Mouse (Mus musculus): ENCODE measurements around the gene Arl8b. TPM values are rescaled to one million over a fixed set of nuclear protein-coding genes. Genes with fewer than 3 reads are reported as not detected.

Gene Arl8b
- polyA plus RNA-seq, 1 experiment from 2014 or later, result 83.5 TPM

DNA sequence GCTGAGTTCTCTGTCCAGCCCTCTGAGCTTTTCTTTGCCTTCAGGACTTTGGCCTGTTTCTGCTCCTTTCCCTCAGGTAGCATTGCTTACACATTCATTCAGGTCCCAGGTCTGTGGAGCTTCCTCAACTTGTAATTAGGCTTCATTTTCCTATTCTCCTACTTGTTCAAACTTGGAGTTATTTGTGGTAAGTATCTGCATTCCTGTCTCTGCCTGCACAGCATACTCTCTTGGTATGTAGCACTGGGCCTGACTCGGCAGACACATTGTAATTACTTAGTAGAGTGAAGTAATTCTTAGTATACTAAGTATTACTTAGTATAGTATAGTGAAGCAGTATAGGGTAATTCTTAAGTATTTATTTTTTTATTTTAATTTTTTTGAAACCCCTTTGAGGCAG, 13.0 kb downstream of the Arl8b start:
- Histone ChIP-seq H3K4me3 (replicated peaks) (no peak overlapping the region), H3K36me3 (no peaks in the 10 kb centered on the region), H3K9me3 (no peaks in the 10 kb centered on the region), H3K4me1 (replicated peaks) (peaks cover 10% of the 10 kb centered on the region), H3K9ac (replicated peaks) (no peak overlapping the region), H3K27me3 (no peaks in the 10 kb centered on the region), H3K4me2 (replicated peaks) (no peak overlapping the region), H3K27ac (no peak overlapping the region)
- no peak for ATAC-seq
- WGBS, result 87% methylated on average over 1 of the region's 1 CpGs

DNA sequence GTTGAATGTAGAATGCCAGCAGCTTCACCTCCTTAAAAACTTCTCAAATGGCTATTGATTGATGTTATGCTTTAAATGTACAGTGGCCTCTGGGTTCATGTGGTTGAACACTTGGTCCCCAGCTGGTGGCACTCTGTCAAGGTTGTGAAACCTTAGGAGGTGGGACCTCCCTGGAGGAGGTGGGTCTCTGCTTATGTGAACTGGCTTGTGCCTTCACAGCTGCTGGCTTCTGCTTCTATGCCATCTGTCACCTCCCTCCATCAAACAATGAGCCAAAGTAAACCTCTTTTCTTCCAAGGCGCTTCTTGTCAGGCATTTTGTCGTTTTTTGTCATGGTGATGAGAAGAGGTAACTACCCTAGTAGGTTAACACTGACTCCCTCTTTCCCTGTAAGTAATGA, 13.8 kb downstream of the Arl8b start:
- no peaks in the 10 kb centered on the region for H3K9me3 ChIP-seq
- WGBS, result 37% methylated on average over 2 of the region's 2 CpGs
- no peak overlapping the region for H3K27ac ChIP-seq
- no peak overlapping the region for H3K9ac ChIP-seq (replicated peaks)
- no peak for ATAC-seq
- H3K4me2 ChIP-seq (replicated peaks), result no peak overlapping the region
- no peaks in the 10 kb centered on the region for H3K36me3 ChIP-seq
- no peak overlapping the region for H3K4me3 ChIP-seq (replicated peaks)
- peaks cover 10% of the 10 kb centered on the region for H3K4me1 ChIP-seq (replicated peaks)
- no peaks in the 10 kb centered on the region for H3K27me3 ChIP-seq

DNA sequence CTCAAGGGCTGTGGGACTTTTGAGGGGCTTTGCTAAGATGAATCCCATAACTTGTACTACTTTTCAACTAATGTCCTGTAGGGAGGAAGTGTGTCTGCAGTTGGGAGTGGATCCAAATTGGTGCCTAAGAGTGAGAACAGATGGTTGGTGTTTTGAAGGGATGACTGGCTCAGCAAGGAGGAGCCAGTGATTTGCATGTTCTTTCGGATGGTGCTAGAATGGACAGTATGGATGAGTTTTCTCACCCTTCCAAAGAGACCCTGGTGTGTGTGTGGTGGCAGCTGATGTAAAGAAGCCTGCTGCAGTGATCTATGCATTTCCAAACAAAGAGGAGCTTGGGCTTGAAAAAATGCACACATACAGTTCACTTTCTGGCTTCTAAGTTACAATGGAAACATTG, 22.3 kb downstream of the Arl8b start:
- H3K9me3 ChIP-seq, result no peaks in the 10 kb centered on the region
- H3K4me2 ChIP-seq (replicated peaks), result no peak overlapping the region
- no peak overlapping the region for H3K9ac ChIP-seq (replicated peaks)
- peaks cover 6% of the 10 kb centered on the region; the same call in 1 of the 2 replicates for H3K4me1 ChIP-seq (replicated peaks)
- H3K36me3 ChIP-seq, result no peaks in the 10 kb centered on the region
- 41% methylated on average over 1 of the region's 1 CpGs for WGBS
- H3K27ac ChIP-seq, result no peak overlapping the region
- H3K27me3 ChIP-seq, result no peaks in the 10 kb centered on the region
- no peak overlapping the region for H3K4me3 ChIP-seq (replicated peaks)
- no peak for ATAC-seq

DNA sequence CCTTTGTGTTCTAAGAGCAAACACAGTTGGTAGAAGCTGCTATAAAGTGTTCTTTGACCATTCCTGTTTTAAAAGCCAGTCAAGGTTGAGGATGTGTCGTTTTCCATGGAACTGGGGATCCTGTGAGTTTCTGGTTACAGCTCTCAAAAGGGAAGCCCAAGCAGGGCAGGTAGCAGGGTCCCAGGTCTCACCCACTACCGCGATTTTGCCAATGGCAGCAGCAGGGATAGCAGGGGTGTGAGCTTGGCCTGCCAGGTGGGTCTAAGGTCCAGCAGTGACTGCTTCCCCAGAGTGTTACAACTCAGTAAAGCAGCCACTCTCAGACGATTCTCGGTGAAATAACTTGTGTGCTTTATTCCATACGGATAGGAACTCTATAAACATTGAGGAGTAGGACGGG, 23.0 kb downstream of the Arl8b start:
- Histone ChIP-seq H3K27me3 (no peaks in the 10 kb centered on the region), H3K4me2 (replicated peaks) (no peak overlapping the region), H3K27ac (no peak overlapping the region), H3K4me1 (replicated peaks) (peaks cover 6% of the 10 kb centered on the region; the same call in 1 of the 2 replicates), H3K9me3 (no peaks in the 10 kb centered on the region), H3K4me3 (replicated peaks) (no peak overlapping the region), H3K36me3 (no peaks in the 10 kb centered on the region), H3K9ac (replicated peaks) (no peak overlapping the region)
- no peak for ATAC-seq
- WGBS, result 91% methylated on average over 7 of the region's 7 CpGs

DNA sequence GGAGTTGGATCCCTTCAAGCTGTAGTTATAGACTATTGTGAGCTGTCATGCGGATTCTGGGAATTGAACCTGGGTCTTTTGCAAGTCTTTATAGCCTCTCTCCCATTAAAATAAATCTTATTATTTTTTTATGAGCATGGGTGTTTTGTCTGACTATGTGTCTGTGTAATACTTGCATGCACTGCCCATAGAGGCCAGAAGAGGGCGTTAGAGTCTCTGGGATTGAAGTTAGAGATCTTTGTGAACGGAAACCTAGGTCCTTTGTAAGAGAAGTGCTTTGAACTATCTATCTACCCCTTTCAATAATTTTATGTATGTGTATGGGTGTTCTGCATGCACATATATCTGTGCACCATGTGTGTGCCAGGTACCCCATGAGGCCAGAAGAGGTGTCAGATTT, 24.5 kb downstream of the Arl8b start:
- Histone ChIP-seq H3K4me3 (replicated peaks) (no peak overlapping the region), H3K36me3 (no peaks in the 10 kb centered on the region), H3K27me3 (no peaks in the 10 kb centered on the region), H3K9me3 (no peaks in the 10 kb centered on the region), H3K27ac (no peak overlapping the region), H3K9ac (replicated peaks) (no peak overlapping the region), H3K4me2 (replicated peaks) (no peak overlapping the region), H3K4me1 (replicated peaks) (peaks cover 6% of the 10 kb centered on the region; the same call in 1 of the 2 replicates)
- WGBS, result 73% methylated on average over 3 of the region's 3 CpGs
- no peak for ATAC-seq

DNA sequence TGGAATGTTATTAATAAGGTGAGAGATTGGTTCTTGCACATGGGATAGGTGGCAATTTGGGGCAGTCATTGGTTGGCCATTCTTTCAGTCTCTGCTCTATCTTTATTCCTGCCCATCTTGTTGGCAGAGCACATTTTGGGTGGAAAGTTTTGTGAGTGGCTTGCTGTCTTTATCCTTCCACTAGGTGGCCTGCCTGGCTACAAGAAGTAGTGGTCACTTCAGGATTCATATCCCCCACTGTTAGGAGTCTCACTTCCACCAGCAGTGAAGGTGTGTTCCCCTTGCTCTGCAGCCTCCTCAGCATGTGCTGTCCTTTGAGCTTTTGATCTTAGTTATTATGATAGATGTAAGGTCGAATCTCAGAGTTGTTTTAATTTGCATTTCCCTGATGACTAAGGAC, 25.9 kb downstream of the Arl8b start:
- no peaks in the 10 kb centered on the region for H3K36me3 ChIP-seq
- H3K4me1 ChIP-seq (replicated peaks), result 0 out of 2 replicates have a peak, but pooled peaks cover 6% of the 10 kb centered on the region
- H3K27ac ChIP-seq, result no peak overlapping the region
- no peak overlapping the region for H3K9ac ChIP-seq (replicated peaks)
- WGBS, result 90% methylated on average over 1 of the region's 1 CpGs
- H3K4me3 ChIP-seq (replicated peaks), result no peak overlapping the region
- no peak overlapping the region for H3K4me2 ChIP-seq (replicated peaks)
- no peaks in the 10 kb centered on the region for H3K9me3 ChIP-seq
- H3K27me3 ChIP-seq, result no peaks in the 10 kb centered on the region
- ATAC-seq, result no peak

DNA sequence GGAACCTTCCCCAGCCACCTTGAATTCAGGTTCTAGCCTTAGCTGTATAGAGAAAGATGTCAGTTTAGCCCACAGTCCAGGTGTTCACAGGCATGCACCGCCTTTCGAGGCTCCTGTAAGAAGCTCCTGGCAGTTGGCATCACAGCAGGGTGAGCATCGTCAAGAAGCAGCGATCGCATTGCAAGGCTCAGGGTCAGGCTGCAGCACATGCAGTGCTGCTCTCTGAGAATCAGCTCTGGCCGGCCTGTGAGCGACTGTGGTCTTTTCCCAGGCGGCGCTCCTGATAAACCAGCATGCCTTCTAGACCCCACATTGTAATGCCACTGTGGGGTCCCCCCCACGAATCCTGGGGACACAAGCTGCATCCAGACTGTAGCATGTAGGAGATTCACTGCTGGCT, 27.3 kb downstream of the Arl8b start:
- Histone ChIP-seq H3K4me3 (replicated peaks) (no peak overlapping the region), H3K9ac (replicated peaks) (no peak overlapping the region), H3K4me1 (replicated peaks) (no peaks in the 10 kb centered on the region), H3K9me3 (no peaks in the 10 kb centered on the region), H3K27ac (no peak overlapping the region), H3K36me3 (peaks cover 6% of the 10 kb centered on the region), H3K27me3 (no peaks in the 10 kb centered on the region), H3K4me2 (replicated peaks) (no peak overlapping the region)
- 63% methylated on average over 10 of the region's 10 CpGs for WGBS
- no peak for ATAC-seq

DNA sequence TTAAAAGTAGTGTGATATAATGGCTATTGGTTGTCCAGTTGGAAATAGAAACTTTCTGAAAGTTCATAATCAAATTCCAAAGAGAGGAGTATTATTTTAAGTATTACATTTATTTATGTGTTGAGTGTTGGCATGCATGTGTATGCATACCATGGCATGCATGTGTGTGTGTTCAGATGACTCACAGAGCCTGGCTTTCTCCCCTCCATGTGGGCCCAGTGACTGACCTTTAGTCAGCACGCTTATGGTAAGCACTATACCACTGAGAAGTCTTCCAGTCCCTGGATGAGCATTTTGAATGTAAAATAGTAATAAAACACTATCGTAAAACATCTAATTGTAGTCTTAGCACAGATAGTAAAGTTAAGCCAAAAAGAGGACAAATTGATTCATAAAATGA, 29.2 kb downstream of the Arl8b start:
- Histone ChIP-seq H3K4me1 (replicated peaks) (no peaks in the 10 kb centered on the region), H3K27ac (no peak overlapping the region), H3K9ac (replicated peaks) (no peak overlapping the region), H3K4me3 (replicated peaks) (no peak overlapping the region), H3K27me3 (no peaks in the 10 kb centered on the region), H3K36me3 (peaks cover 14% of the 10 kb centered on the region), H3K9me3 (no peaks in the 10 kb centered on the region), H3K4me2 (replicated peaks) (no peak overlapping the region)
- ATAC-seq, result no peak
- WGBS, result 91% methylated on average over 2 of the region's 2 CpGs

DNA sequence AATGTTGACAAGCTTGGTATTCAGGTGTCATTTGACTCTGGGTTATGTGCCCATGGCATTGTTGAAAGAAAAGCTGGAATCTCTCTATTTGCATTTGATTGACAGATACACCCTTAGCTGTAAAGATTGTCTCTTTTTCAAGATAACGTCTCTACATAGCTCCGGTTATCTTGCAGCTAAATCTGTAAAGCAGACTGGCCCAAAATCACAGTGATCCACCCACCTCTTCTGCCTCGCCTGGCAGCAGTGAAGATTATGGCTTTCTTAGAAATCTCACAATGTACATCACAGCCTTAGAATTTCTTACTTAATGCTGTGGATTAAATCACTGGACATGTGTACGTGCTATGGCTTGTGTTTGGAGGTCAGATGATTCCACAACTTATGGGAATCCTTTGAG, 34.6 kb downstream of the Arl8b start:
- Histone ChIP-seq H3K4me1 (replicated peaks) (no peaks in the 10 kb centered on the region), H3K9me3 (no peaks in the 10 kb centered on the region), H3K4me3 (replicated peaks) (no peak overlapping the region), H3K36me3 (peaks cover 54% of the 10 kb centered on the region), H3K27me3 (no peaks in the 10 kb centered on the region), H3K9ac (replicated peaks) (no peak overlapping the region), H3K27ac (no peak overlapping the region), H3K4me2 (replicated peaks) (no peak overlapping the region)
- WGBS, result 77% methylated on average over 4 of the region's 4 CpGs
- no peak for ATAC-seq

DNA sequence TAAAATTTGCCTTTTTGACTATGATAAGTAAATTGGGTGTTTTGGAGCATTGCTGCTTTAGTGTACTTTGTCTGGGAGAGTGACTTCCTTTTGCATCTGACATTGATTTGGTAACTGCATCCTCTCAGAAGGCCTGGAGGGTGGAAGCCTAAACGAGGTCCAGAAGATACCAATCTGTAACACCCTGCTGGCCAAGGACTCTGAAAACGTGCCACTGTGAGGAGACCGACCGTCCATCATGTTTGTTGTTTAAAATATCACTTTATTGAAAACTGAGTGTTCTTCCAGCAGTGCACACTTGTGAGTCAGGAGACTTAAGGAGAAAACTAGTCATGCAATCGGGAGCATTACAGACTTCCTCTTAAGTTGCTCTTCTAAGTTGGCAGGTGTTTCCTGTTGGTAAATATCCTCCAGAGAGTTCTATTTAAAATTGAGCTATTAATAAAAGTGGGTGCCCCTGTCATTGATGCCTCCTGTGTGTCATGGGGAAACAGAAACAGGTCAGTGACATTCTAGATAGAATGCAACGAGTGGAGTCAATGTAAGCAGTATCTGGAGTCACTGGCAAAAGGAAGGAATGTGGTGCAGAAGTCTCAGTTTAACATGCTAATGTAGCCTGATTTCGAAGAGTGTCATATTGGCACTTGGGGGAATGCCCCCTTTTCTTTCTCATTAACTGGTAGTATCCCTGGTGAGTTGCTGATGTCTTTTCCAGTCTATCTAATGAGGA, 42.1 kb downstream of the Arl8b start:
- no peak overlapping the region for H3K4me3 ChIP-seq (replicated peaks)
- no peak overlapping the region for H3K9ac ChIP-seq (replicated peaks)
- peaks cover 9% of the 10 kb centered on the region for H3K4me1 ChIP-seq (replicated peaks)
- ATAC-seq, result no peak
- H3K27ac ChIP-seq, result no peak overlapping the region
- no peaks in the 10 kb centered on the region for H3K27me3 ChIP-seq
- peaks cover 33% of the 10 kb centered on the region for H3K36me3 ChIP-seq
- no peaks in the 10 kb centered on the region for H3K9me3 ChIP-seq
- H3K4me2 ChIP-seq (replicated peaks), result no peak overlapping the region
- 91% methylated on average over 7 of the region's 7 CpGs for WGBS

DNA sequence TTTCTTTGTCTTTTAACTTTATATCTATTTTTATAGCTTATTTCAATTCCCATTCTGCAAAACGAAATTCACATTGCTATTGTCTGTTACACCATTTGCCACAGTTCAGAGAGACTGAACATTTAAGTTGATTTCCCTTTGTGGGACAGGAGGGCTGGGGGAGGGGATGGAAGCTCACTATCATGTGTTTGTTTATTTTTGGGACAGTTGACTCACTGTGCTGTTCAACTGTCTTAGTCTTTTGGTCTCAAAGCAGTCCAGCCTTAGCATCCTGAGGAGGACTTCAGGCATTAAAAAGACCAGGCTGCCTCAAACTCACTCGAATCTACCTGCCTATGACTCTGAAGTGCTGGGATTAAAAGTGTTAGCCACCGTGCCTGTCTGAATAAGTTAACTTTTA, 43.2 kb downstream of the Arl8b start:
- WGBS, result 77% methylated on average over 3 of the region's 3 CpGs
- Histone ChIP-seq H3K36me3 (peaks cover 23% of the 10 kb centered on the region), H3K4me2 (replicated peaks) (no peak overlapping the region), H3K4me1 (replicated peaks) (peaks cover 12% of the 10 kb centered on the region), H3K4me3 (replicated peaks) (no peak overlapping the region), H3K9me3 (no peaks in the 10 kb centered on the region), H3K27ac (no peak overlapping the region), H3K9ac (replicated peaks) (no peak overlapping the region), H3K27me3 (no peaks in the 10 kb centered on the region)
- no peak for ATAC-seq

DNA sequence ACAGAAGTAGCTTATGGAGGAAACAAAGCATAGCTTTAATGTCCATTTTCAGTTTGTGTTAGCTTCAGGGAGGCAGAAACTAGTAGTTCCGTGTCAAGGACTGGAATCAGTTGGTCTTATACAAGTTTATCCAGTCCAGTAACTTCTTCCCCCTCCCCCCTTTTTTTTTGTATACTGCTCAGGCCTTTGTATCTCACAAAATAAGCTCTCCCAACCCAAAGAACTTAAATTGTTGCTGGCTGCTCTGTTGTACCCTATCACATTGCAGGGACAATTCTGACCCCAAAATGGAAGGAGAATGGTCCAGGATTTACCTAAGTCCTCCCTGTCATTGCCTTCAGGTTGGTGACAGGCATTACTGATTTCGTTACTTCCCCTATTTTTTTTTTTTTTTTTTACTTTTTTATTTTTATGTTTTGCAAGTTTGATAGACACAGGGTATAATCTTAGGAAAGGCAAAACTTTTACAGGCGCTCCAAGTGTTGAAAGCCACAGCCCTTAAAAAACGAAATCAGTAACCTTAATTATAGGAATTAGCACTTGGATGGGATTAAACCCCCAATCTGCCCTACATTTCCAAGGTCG, 44.5 kb downstream of the Arl8b start:
- peak overlapping the region; percentile 82; the same call in 1 of the 2 replicates for H3K4me2 ChIP-seq (replicated peaks)
- no peak for ATAC-seq
- WGBS, result 16% methylated on average over 5 of the region's 5 CpGs
- H3K9me3 ChIP-seq, result no peaks in the 10 kb centered on the region
- H3K4me3 ChIP-seq (replicated peaks), result no peak overlapping the region; the same call in 1 of the 2 replicates
- no peak overlapping the region for H3K9ac ChIP-seq (replicated peaks)
- peaks cover 20% of the 10 kb centered on the region for H3K4me1 ChIP-seq (replicated peaks)
- H3K27ac ChIP-seq, result no peak overlapping the region
- H3K36me3 ChIP-seq, result peaks cover 12% of the 10 kb centered on the region
- no peaks in the 10 kb centered on the region for H3K27me3 ChIP-seq
